Mouse (Mus musculus) embryonic fibroblast, embryonic 13.5 days (primary cell): Measurements from ENCODE around the gene Rhof. TPM values are rescaled to one million over a fixed set of nuclear protein-coding genes. Genes with fewer than 3 reads are reported as not detected.
A peak's percentile ranks its signal among the peaks of the same experiment; 100 is the strongest.
"Not testable (repeated sequence)": the region's sequence is repeated elsewhere in the genome, so short reads cannot be mapped to it uniquely, and the experiment has no call there.

Experiments
- H3K27ac ChIP-seq: 2 replicates; pipeline ENCODE4 v1.5.1; 2012; ENCODE audit warnings: low read length, control low read depth, inconsistent platforms; ENCODE audit not compliant: insufficient read depth
- H3K4me1 ChIP-seq: 2 replicates; pipeline ENCODE4 v1.6.1; 2011; ENCODE audit warnings: low read length; ENCODE audit not compliant: control insufficient read depth, insufficient read depth
- H3K4me3 ChIP-seq: 2 replicates; pipeline ENCODE4 v1.5.1; 2011; ENCODE audit warnings: mild to moderate bottlenecking, control low read depth, low read length; ENCODE audit not compliant: insufficient read depth
- CTCF ChIP-seq: IDR thresholded peaks from 2 replicates; pipeline ENCODE4 v1.5.1; 2011; ENCODE audit warnings: mild to moderate bottlenecking, control low read depth, low read length, moderate library complexity, borderline replicate concordance; ENCODE audit not compliant: insufficient read depth
- POLR2A ChIP-seq: IDR thresholded peaks from 2 replicates; pipeline ENCODE4 v1.6.1; 2011; ENCODE audit warnings: low read depth, mild to moderate bottlenecking, control low read depth, low read length, moderate library complexity
- polyA plus RNA-seq: library from polyadenylated mRNA; stranded (reverse); fragments of >200 nt; gene quantifications from 2 replicates; pipeline ENCODE4 v1.2.4, GENCODE M21; 2011; ENCODE audit warnings: low read depth; ENCODE audit not compliant: missing spikeins, insufficient read length

Rhof gene
- polyA plus RNA-seq, 1 experiment = 2.3 TPM

DNA sequence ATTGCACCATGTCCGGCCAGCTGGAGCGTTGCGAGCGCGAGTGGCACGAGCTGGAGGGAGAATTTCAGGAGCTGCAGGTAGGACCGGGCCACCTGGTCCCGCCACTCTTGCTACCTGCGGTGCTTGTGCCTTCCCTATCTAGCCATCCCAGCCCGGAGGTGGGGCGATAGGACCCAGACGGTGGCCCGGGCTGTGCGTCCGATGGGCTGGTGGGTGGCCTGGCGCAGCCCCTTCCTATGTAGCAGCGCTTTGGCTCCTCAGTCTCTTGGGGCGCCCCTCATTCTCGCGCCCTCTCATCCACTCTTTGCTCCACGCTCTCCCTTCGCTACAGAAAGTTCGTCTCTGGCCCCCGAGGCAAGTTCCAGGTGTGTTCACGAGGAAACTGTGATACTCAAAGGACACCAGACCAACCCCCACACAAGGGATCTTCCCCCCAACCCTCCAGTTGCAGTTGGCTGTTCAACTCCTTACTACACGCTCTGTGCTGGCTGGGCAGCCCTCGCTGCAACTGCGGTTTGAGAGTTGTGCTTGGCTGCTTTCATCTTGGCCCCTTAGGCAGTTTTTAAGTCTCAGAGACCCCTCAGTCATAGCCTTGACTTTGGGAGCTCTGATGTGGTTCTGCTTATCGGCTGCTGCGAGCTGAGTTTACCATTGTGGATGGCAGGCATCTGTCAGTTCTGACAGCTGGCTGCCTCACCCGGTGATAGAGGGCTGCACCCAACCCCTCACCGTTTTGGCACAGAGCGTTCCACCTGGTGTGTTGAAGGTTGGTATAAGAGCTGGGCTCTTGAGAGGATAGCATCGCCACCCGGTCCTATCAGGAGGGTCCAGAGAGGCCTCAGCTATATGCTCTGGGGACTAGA, 55.8 kb downstream of the Rhof start:
- no peak for TF ChIP-seq POLR2A
- TF ChIP-seq CTCF = no peak
- no peak overlapping the region for H3K27ac ChIP-seq
- H3K4me1 ChIP-seq = 0 out of 2 replicates have a peak, but pooled peaks cover 6% of the 10 kb centered on the region
- H3K4me3 ChIP-seq = peak overlapping the region; percentile 60

DNA sequence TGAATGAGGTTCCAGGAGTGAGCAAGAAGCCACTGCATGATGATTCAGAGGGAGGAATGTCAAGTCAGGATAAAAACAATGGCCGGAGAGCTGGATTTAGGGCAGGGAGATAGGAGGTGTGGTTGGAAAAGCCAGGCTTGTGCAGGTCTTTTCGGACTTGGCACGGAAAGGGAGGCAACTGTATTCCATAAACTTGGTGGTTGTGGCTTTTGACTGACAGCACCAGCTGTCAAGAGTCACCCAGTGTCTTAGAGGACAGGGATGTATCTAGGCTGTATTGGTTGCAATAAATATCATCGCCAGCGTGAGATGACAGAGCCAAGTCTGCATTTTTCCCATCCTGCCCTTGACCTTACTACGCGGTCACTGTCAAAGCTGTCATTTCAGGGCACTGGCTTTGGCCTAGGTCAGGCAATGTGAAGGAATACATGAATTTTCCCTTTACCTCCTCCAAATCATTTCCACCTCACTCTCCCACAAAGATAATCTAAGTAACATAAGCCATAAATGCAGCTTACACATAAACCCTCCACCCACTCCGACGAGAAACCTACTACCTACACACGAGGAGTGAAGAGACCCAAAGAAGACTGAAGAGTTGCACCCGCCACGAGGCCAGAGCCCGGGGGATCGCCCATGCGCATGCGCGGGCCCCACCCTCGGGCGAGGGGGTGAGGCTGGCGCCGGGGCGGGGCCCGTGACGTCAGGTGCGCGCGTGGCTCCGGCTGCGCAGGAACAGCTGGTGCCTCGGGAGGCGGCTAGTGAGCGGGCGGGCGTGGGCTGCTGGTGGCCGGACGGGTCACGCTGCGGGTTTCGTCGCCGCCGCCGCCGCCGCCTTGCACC, 56.7 kb downstream of the Rhof start:
- 0 out of 2 replicates have a peak overlapping the region, but pooled peaks have one; percentile 21 for H3K27ac ChIP-seq
- peak; percentile 92 for TF ChIP-seq POLR2A
- no peak for TF ChIP-seq CTCF
- 0 out of 2 replicates have a peak, but pooled peaks cover 6% of the 10 kb centered on the region for H3K4me1 ChIP-seq
- peak overlapping the region; percentile 60 for H3K4me3 ChIP-seq

DNA sequence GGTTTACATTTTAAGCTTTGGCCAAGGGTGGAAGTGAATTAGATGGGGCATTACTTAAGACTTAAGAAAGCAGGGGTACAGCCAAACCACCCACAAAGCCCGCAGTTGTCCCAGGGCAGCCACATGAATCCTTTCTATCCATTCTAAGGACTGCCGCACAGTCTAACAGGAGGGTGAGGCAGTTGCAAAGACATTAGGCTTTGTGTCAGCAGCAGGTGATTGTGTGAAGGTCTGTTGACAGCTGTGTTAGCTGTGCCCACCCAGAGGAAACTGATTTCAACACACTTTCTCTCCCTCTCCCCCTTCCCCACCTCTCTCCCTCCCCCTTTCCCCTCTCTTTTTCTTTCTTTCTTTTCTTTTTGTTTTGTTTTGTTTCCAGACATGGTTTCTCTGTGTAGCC, 63.8 kb downstream of the Rhof start:
- no peak for TF ChIP-seq CTCF
- TF ChIP-seq POLR2A = no peak
- no peaks in the 10 kb centered on the region for H3K4me1 ChIP-seq
- H3K27ac ChIP-seq = no peak overlapping the region
- H3K4me3 ChIP-seq = no peak overlapping the region

DNA sequence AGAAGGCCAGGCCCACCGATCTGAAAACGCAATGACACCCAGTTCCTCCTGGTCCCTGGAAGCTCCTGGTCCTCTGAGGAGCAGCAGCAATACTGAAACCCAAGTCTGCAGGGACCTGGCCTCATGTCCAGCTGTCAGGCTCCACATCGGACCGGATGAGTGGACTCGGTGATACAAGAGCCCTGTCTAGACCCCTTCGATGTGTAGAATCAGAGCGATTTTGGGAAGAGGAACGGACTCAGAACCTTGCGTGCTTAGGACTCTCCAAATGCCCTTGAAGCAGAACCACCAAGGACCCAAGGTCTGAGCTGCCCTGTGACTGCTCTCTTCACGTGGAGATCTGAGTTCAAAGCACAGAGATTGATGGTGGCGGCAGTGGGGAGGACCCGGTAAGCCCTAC, 64.4 kb downstream of the Rhof start, which contains the start of gene Tmem120b:
TSS of gene Tmem120b (plus strand) at position 301 of the 400 bp plus-strand sequence.
- no peak for TF ChIP-seq CTCF
- no peak for TF ChIP-seq POLR2A
- H3K4me3 ChIP-seq = no peak within 1 kb of the TSS
- H3K27ac ChIP-seq = no peak within 1 kb of the TSS
- H3K4me1 ChIP-seq = no peaks in the 10 kb centered on the region

DNA sequence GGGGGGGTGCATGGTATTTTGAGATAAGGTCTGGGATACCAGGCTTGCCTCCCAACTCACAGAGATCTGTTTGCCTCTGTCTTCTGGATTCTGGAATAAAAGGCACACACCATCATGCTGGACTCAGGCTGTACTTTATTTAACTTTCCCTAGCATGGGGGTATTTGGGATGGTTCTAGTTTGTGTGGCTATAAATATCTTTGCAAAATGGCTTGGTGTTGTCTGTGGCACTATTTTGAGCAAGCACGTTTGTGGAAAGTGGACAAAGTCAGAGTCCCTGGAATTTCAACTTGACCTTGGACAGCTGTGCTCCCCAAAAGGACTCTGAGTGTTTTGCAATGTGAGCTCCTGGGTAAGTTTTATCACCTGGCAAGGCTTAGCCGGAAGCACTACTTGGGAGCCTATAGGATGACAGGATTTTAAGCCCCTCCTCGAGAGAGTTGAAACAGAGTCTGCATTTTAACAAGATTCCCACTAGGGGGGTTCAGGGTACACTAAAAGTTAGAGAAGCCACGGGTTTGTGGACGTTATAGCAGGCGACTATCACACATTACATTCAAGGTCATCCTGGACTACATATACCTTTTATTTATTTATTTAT, 65.0 kb downstream of the Rhof start:
- Histone ChIP-seq H3K27ac (no peak overlapping the region), H3K4me1 (no peaks in the 10 kb centered on the region), H3K4me3 (no peak overlapping the region)
- TF ChIP-seq POLR2A = no peak

DNA sequence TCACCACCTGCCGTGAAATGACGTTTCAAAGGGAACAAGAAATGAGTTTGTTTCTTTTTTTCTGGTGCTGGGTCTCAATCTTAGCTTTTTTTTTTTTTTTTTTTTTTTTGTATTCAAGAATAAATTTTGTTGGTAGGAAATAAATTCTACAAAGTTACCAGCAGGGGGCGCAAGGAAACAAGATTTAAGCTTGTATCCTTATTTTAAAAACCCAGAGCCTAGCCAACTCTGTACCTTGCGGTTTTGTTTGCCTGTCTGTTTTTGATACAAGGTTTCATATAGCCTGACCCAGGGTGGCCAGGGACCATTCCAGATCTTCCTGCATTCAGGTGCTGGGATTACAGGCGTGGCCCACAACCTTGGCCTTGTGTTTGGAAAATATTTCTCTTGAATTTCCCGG, 68.3 kb downstream of the Rhof start:
- Histone ChIP-seq H3K4me1 (no peaks in the 10 kb centered on the region), H3K27ac (no peak overlapping the region), H3K4me3 (no peak overlapping the region)
- no peak for TF ChIP-seq POLR2A
- TF ChIP-seq CTCF = no peak

DNA sequence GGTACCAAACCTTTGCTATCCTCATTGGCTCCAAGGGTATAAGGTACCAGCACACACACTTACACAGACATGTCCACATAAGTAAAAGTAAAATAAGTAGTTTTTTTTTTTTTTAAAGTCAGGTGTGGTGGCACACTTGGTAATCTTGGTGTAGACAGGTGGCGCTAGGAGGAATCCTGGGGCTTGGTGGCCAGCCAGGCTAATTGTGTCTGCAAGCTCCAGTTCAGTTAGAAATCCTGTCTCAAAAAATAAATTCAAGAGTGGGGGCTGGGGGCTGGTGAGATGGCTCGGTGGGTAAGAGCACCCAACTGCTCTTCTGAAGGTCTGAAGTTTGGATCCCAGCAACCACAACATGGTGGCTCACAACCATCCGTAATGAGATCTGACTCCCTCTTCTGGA, 69.4 kb downstream of the Rhof start:
- H3K4me1 ChIP-seq = no peaks in the 10 kb centered on the region
- no peak overlapping the region for H3K4me3 ChIP-seq
- H3K27ac ChIP-seq = no peak overlapping the region
- TF ChIP-seq CTCF = no peak
- TF ChIP-seq POLR2A = no peak

DNA sequence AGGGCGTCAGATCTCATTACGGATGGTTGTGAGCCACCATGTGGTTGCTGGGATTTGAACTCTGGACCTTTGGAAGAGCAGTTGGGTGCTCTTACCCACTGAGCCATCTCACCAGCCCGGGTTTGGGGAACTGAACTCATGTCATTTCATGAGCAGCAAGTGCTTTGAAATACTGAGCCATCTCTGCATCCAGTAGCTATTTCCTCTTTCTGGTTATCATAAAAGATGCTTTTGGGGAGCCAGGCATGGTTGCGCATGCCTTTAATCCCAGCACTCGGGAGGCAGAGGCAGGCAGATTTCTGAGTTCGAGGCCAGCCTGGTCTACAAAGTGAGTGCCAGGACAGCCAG, 71.1 kb downstream of the Rhof start:
- not testable (repeated sequence) for H3K4me1 ChIP-seq, H3K4me3 ChIP-seq, H3K27ac ChIP-seq

DNA sequence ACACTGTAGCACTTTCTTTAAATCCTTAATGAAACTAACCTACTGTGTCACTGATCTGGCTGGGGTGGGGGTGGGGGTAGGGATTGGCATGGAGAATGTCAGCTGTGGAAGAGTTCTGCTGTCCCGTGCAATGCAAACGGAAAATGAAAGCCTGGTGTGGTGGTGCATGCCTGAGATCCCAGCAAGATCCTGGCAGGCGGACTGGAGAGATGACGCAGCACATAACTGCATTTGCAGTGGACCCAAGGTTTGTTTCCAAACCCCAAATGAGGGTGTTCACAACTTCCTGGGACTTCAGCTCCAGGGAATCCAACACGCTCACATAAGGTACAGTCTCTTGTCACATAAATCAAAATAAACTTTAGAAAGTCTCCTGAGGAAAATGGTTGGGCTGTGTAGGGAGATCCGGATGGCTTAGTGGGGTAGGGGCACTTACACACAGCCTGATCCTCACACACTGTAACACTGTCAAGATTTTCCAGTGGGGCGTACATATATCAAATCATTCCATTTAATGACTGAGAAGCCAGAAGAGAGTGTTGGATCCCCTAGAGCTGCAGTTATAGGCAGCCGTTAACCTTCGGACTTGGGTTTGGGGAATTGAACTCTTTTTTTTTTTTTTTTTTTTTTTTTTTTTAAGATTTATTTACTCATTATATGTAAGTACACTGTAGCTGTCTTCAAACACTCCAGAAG, 71.6 kb downstream of the Rhof start:
- TF ChIP-seq CTCF = no peak
- TF ChIP-seq POLR2A = peak; percentile 44
- H3K4me1 ChIP-seq = no peaks in the 10 kb centered on the region
- no peak overlapping the region for H3K4me3 ChIP-seq
- peak overlapping the region; percentile 70 for H3K27ac ChIP-seq
